Mouse (Mus musculus) forebrain, embryonic 14.5 days (tissue): ENCODE results near the gene Als2cl. TPM values are rescaled to one million over a fixed set of nuclear protein-coding genes. Genes with fewer than 3 reads are reported as not detected.

ENCODE experiments used
- ATAC-seq: fragments of 200-750 bp; cut with Nextera tagmentation; 2 replicates; pipeline ENCODE4 v1.8.0; 2017; ENCODE audit warnings: mild to moderate bottlenecking, moderate library complexity
- DNase-seq: peaks from one replicate; pipeline ENCODE4 v3.0.0-alpha.2; 2015; ENCODE audit warnings: low spot score
- H3K27ac ChIP-seq: fragments of 300-500 bp; sonication (generic); 2 replicates; pipeline ENCODE4 v1.5.1; 2014; ENCODE audit warnings: low read depth, mild to moderate bottlenecking, control low read depth, low read length, moderate library complexity
- H3K27me3 ChIP-seq: fragments of 300-500 bp; sonication (generic); replicated peaks from 2 replicates; pipeline ENCODE4 v1.6.1; 2014; ENCODE audit warnings: low read length, control low read depth, mixed read lengths; ENCODE audit not compliant: control insufficient read depth, insufficient read depth
- H3K36me3 ChIP-seq: fragments of 300-500 bp; sonication (generic); 2 replicates; pipeline ENCODE4 v1.6.1; 2014; ENCODE audit warnings: low read length, control low read depth; ENCODE audit not compliant: control insufficient read depth, insufficient read depth
- H3K4me1 ChIP-seq: fragments of 300-500 bp; sonication (generic); 2 replicates; pipeline ENCODE4 v1.6.1; 2014; ENCODE audit warnings: antibody characterized with exemption, low read length, control low read depth; ENCODE audit not compliant: control insufficient read depth, insufficient read depth
- H3K4me2 ChIP-seq: fragments of 300-500 bp; sonication (generic); 2 replicates; pipeline ENCODE4 v1.6.1; 2014; ENCODE audit warnings: mild to moderate bottlenecking, control low read depth, low read length
- H3K4me3 ChIP-seq: fragments of 300-500 bp; sonication (generic); 2 replicates; pipeline ENCODE4 v1.5.1; 2014; ENCODE audit warnings: low read depth, low read length, control low read depth
- H3K9ac ChIP-seq: fragments of 300-500 bp; sonication (generic); 2 replicates; pipeline ENCODE4 v1.6.1; 2014; ENCODE audit warnings: mild to moderate bottlenecking, low read length, control low read depth, moderate library complexity
- H3K9me3 ChIP-seq: fragments of 300-500 bp; sonication (generic); replicated peaks from 2 replicates; pipeline ENCODE4 v1.6.1; 2016; ENCODE audit warnings: low read length, control low read depth, mixed read lengths; ENCODE audit not compliant: control insufficient read depth
- WGBS: fragments of 180-500 bp; shearing (Covaris S2); extraction: QIAGEN DNeasy Blood & Tissue Kit; methylation state at CpG from one replicate; pipeline ENCODE4 v1.1.7; 2014; 5-methylcytosine and 5-hydroxymethylcytosine counted together
- polyA plus RNA-seq: library from polyadenylated mRNA; unstranded; fragments of >200 nt; fragmentation: Nextera tagmentation; extraction: Ambion mirVana; gene quantifications from 2 replicates; pipeline ENCODE4 v1.2.1, GENCODE M21; 2014

Gene Als2cl
- polyA plus RNA-seq, 1 experiment from 2014 or later: 0.62 TPM

DNA sequence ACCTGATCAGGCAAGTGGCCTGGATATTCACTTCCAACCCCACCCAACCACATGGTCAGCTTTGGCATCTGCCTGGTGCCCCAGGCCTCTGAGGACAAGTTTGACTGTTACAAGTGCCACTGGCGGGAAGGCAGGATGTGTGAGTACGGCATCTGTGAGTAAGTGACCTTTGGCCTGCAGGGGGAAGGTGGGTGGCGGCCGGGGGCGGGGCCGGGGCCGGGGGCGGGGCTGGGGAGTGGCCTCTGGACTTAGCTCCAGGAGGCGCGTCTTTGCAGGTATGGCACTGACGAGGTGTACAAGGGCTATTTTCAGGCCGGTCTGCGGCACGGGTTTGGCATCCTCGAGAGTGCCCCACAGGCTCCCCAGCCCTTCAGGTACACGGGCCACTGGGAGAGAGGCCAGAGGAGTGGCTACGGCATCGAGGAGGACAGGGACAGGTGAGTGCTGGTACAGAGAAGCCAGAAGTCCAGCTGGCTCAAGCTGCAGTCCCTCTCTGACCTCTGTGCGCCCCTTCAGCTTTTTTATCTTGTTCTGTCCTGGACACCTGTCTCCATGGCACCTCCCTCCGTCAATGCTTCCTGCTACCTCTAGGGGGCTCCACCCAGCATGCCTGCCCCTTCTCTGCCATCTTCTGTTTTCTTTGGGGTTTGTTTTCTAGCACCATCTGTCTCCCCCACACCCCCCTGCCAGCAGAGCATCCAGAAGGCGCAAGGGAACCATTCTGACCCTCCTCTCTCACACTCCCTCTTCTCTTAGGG is 10.5 kb downstream of the Als2cl start:
- WGBS: 8% methylated on average over 20 of the region's 21 CpGs
- ATAC-seq: no peak
- no peaks in the 10 kb centered on the region for H3K27me3 ChIP-seq

DNA sequence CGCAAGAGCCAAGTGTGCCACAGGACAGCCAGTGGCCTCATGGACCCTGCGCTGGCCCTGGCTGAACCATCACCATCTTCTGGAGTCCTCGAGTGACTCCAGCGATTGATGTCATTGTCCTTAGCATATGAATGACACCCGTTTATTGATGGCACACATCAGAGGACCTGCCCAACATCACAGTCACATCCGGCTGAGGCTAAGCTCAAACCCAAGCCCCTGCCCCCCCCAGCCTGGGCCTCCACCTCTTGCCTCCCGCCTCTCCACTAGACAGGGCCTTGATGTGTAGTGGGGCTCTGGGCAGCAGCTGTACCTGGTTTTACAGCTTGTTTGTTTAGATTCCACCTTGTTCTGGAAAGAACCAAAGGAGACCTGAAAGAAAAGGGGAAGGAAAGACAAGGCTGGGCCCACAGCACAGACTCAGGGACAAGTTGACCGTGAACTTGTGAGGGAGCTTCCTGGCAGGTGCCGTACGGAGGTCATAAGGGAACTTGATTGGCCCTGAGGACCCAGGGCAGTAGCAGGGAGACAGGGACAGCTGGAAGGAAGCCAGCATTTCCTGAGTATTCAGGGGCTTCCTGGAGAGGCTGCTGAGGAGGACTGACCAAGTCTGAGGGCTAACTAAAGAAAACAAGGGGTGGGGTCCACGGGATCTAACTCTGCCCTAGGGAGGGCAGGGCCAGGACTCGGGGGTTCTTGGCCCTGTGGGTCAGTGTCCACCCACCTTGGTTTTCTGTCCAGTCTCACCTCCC is 11.6 kb downstream of the Als2cl start:
- no peak overlapping the region for H3K4me2 ChIP-seq
- no peak overlapping the region for H3K4me3 ChIP-seq
- DNase-seq (no peak), ATAC-seq (no peak)
- H3K4me1 ChIP-seq: peaks cover 4% of the 10 kb centered on the region; the same call in 1 of the 2 replicates
- H3K27me3 ChIP-seq: no peaks in the 10 kb centered on the region
- no peaks in the 10 kb centered on the region for H3K36me3 ChIP-seq
- no peak overlapping the region for H3K27ac ChIP-seq
- no peaks in the 10 kb centered on the region for H3K9me3 ChIP-seq
- 86% methylated on average over 12 of the region's 12 CpGs for WGBS
- H3K9ac ChIP-seq: no peak overlapping the region

More for the DNA sequence above, 10.5 kb downstream of the Als2cl start:
- no peaks in the 10 kb centered on the region for H3K9me3 ChIP-seq
- H3K4me1 ChIP-seq: no peaks in the 10 kb centered on the region
- H3K27ac ChIP-seq: no peak overlapping the region
- no peaks in the 10 kb centered on the region for H3K36me3 ChIP-seq
- no peak overlapping the region for H3K4me2 ChIP-seq
- no peak for DNase-seq
- H3K4me3 ChIP-seq: no peak overlapping the region
- H3K9ac ChIP-seq: no peak overlapping the region

DNA sequence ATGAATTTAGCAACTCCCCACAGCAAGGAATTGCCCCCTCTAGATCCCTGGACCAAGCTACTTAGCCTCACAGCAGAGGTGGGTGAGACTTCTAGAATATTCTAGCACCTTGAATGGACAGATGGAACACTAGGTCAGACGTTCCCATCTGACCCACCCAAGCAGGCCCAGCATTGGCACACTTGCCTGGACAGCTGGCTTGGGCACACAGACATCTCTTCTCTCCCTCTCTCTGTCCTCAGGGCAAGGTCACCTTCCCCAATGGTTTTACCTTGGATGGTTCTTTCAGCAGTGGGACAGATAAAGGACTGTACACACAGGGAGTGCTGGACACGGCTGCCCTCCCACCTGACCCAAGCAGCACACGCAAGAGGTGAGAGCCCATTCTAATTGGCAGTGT is 12.9 kb downstream of the Als2cl start:
- Histone ChIP-seq H3K27me3 (no peaks in the 10 kb centered on the region), H3K4me3 (no peak overlapping the region), H3K27ac (no peak overlapping the region), H3K9ac (no peak overlapping the region), H3K36me3 (no peaks in the 10 kb centered on the region), H3K9me3 (no peaks in the 10 kb centered on the region), H3K4me1 (peaks cover 6% of the 10 kb centered on the region; the same call in 1 of the 2 replicates), H3K4me2 (no peak overlapping the region)
- 87% methylated on average over 3 of the region's 3 CpGs for WGBS
- ATAC-seq: no peak
- DNase-seq: no peak

DNA sequence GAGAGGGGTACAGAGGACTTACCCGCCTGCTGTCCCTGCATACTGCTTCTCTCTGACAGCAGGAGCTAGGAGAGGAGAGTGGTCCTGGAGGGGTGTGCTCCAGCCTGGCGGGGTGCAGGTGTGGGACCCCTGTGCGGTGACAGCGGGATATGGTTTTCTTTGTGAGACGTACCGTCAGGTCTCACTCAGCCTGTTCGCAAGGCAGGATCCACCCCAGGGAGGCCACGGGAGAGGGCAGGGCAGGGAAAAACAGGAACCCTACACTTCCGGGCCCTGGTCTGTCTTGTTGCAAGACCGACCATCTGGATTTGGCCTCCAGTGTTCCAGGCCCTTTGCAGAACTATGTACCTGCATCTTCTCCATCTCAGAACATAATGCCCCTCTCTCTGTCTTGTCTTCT is 13.8 kb downstream of the Als2cl start:
- H3K4me1 ChIP-seq: peaks cover 6% of the 10 kb centered on the region; the same call in 1 of the 2 replicates
- H3K4me2 ChIP-seq: no peak overlapping the region
- no peaks in the 10 kb centered on the region for H3K9me3 ChIP-seq
- H3K9ac ChIP-seq: no peak overlapping the region
- H3K27ac ChIP-seq: no peak overlapping the region
- no peaks in the 10 kb centered on the region for H3K36me3 ChIP-seq
- ATAC-seq: no peak
- no peak for DNase-seq
- H3K4me3 ChIP-seq: no peak overlapping the region
- WGBS: 69% methylated on average over 10 of the region's 10 CpGs
- no peaks in the 10 kb centered on the region for H3K27me3 ChIP-seq

DNA sequence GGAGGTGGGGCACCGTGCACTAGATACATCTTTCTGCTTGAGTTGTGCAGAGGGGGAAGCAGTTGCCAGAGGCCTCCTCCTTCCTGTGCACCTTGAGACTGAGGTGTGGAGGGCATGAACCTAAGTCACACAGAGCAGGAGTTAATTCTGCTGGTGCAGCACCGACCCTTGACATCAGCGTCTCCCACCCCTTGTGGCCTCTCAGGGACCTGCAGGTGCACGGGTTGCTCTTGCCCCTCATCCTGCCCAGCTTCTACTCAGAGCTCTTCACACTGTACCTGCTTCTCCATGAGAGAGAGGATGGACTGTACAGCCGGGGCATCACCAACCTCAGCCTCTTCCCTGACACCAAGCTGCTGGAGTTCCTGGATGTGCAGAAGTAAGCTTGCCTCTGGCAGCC is 15.8 kb downstream of the Als2cl start:
- 51% methylated on average over 5 of the region's 5 CpGs for WGBS
- Histone ChIP-seq H3K9me3 (no peaks in the 10 kb centered on the region), H3K36me3 (no peaks in the 10 kb centered on the region), H3K4me2 (no peak overlapping the region), H3K4me1 (peaks cover 6% of the 10 kb centered on the region; the same call in 1 of the 2 replicates), H3K27ac (no peak overlapping the region), H3K4me3 (no peak overlapping the region), H3K9ac (no peak overlapping the region), H3K27me3 (no peaks in the 10 kb centered on the region)
- DNase-seq: no peak
- no peak for ATAC-seq

DNA sequence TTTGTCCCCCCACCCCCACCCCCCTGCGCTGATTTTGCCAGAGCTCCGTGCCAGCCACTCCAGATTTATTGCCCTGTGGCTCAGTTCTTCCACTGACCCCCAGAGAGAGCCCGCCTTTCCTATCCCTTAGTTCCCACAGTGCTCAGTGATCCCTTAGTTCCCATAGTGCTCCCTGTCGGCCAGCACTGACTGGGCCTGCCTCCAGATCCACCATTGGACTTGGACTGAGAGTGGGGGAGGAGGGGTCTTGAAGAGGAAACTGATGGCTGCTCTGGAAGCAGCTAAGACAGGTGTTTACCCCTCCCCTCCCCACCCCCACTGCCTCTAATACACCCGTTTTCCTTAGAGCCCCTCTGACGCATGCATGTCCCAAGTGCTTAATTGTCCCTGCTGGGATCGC is 16.3 kb downstream of the Als2cl start:
- ATAC-seq: peak; percentile 48; the same call in 1 of the 2 replicates
- WGBS: 12% methylated on average over 7 of the region's 7 CpGs
- DNase-seq: no peak

DNA sequence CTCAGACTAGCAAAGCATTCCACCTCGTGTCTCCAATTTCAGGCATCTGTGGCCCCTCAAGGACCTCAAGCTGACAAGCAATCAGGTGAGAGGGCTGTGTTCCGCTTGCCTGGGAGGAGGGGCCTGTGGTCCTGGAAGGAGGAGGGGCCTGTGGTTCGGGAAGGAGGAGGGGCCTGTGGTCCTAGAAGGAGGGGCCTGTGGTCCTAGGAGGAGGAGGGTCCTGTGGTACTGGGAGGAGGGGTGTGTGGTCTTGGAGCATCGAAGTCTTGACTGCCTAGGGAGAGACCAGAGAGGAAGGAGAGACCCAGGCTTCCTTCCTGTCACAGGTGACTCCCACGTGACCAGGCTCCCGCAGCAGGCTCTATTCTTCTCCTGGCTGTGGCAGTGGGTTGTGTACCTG is 16.9 kb downstream of the Als2cl start:
- ATAC-seq: peak; percentile 37; the same call in 1 of the 2 replicates
- H3K9me3 ChIP-seq: no peaks in the 10 kb centered on the region
- H3K9ac ChIP-seq: no peak overlapping the region
- H3K4me1 ChIP-seq: peaks cover 6% of the 10 kb centered on the region; the same call in 1 of the 2 replicates
- peak overlapping the region; percentile 23; the same call in 1 of the 2 replicates for H3K4me2 ChIP-seq
- no peaks in the 10 kb centered on the region for H3K27me3 ChIP-seq
- no peak overlapping the region for H3K27ac ChIP-seq
- no peaks in the 10 kb centered on the region for H3K36me3 ChIP-seq
- 5% methylated on average over 6 of the region's 6 CpGs for WGBS
- DNase-seq: peak; percentile 17
- H3K4me3 ChIP-seq: no peak overlapping the region

More for the DNA sequence above, 16.3 kb downstream of the Als2cl start:
- no peaks in the 10 kb centered on the region for H3K9me3 ChIP-seq
- no peak overlapping the region for H3K9ac ChIP-seq
- H3K27ac ChIP-seq: no peak overlapping the region
- H3K4me3 ChIP-seq: no peak overlapping the region
- H3K4me1 ChIP-seq: peaks cover 6% of the 10 kb centered on the region; the same call in 1 of the 2 replicates
- no peaks in the 10 kb centered on the region for H3K36me3 ChIP-seq
- no peaks in the 10 kb centered on the region for H3K27me3 ChIP-seq
- peak overlapping the region; percentile 23; the same call in 1 of the 2 replicates for H3K4me2 ChIP-seq

DNA sequence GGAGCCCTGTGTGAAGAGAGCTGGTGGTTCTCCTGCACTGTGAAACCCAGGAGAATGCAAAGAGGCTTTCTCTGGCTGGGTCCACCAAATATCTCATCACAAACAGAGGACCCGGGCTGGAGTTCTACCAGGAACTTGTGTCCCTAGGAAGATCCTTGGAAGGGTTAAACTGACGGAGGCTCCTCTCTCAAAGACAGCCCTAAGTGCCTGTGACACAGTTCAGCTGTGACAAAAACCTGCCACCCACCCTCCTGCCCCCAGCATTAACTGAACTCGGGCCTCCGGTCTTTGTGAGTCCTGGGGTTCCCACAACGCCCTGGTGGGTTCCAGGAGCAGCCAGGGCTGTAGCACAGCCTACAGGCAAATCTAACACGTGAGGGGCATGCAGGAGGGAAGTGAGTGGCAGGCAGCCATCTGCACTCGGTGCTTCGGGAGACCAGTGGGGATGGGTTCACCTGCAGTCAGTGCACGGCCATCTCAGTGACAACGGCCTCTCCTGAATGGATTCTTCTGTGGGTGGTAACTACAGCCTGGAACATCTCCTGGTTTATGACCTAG is 19.9 kb downstream of the Als2cl start:
- Histone ChIP-seq H3K9me3 (no peaks in the 10 kb centered on the region), H3K4me2 (no peak overlapping the region), H3K4me1 (peaks cover 6% of the 10 kb centered on the region; the same call in 1 of the 2 replicates), H3K4me3 (no peak overlapping the region), H3K9ac (no peak overlapping the region), H3K27me3 (no peaks in the 10 kb centered on the region), H3K27ac (no peak overlapping the region), H3K36me3 (no peaks in the 10 kb centered on the region)
- no peak for DNase-seq
- ATAC-seq: no peak
- WGBS: 69% methylated on average over 10 of the region's 10 CpGs
